Mouse (Mus musculus): ENCODE measurements around the gene Rbfox3. TPM values are rescaled to one million over a fixed set of nuclear protein-coding genes. Genes with fewer than 3 reads are reported as not detected.
A peak's percentile ranks its signal among the peaks of the same experiment; 100 is the strongest.

Gene Rbfox3
- polyA plus RNA-seq, 1 experiment from 2014 or later, result 32.0 TPM

- no peaks in the 10 kb centered on the region for H3K36me3 ChIP-seq (ENCODE audit: poor library complexity, severe bottlenecking)
- no peaks in the 10 kb centered on the region for H3K9me3 ChIP-seq (replicated peaks)
- H3K9ac ChIP-seq, result no peak overlapping the region
- no peak overlapping the region for H3K4me2 ChIP-seq
- 41% methylated on average over 8 of the region's 8 CpGs for WGBS
- H3K27me3 ChIP-seq, result no peaks in the 10 kb centered on the region
- no peaks in the 10 kb centered on the region for H3K4me1 ChIP-seq
- ATAC-seq, result no peak
- H3K4me3 ChIP-seq, result no peak overlapping the region
- no peak overlapping the region for H3K27ac ChIP-seq
Measured at GRCm38 (mm10) chr11:118634647-118635046, 276.8 kb downstream of the Rbfox3 start.

GRCm38 (mm10) chr11:118629718-118630117, 281.7 kb downstream of the Rbfox3 start:
- no peak overlapping the region for H3K27ac ChIP-seq
- H3K9me3 ChIP-seq (replicated peaks), result no peaks in the 10 kb centered on the region
- no peak overlapping the region for H3K4me2 ChIP-seq
- H3K27me3 ChIP-seq, result no peaks in the 10 kb centered on the region
- H3K4me3 ChIP-seq, result no peak overlapping the region
- no peaks in the 10 kb centered on the region for H3K36me3 ChIP-seq (ENCODE audit: poor library complexity, severe bottlenecking)
- ATAC-seq, result no peak
- peaks cover 11% of the 10 kb centered on the region; the same call in 1 of the 2 replicates for H3K4me1 ChIP-seq
- H3K9ac ChIP-seq, result no peak overlapping the region
- WGBS, result 89% methylated on average over 1 of the region's 1 CpGs

- H3K36me3 ChIP-seq (ENCODE audit: poor library complexity, severe bottlenecking), result no peaks in the 10 kb centered on the region
- 72% methylated on average over 5 of the region's 5 CpGs for WGBS
- no peaks in the 10 kb centered on the region for H3K9me3 ChIP-seq (replicated peaks)
- ATAC-seq, result no peak
- H3K27me3 ChIP-seq, result no peaks in the 10 kb centered on the region
- H3K4me1 ChIP-seq, result peaks cover 11% of the 10 kb centered on the region; the same call in 1 of the 2 replicates
- H3K4me3 ChIP-seq, result no peak overlapping the region
- no peak overlapping the region for H3K4me2 ChIP-seq
- no peak overlapping the region for H3K9ac ChIP-seq
- H3K27ac ChIP-seq, result no peak overlapping the region
Measured at GRCm38 (mm10) chr11:118627541-118627940, 283.9 kb downstream of the Rbfox3 start.

GRCm38 (mm10) chr11:118620869-118621268, 290.5 kb downstream of the Rbfox3 start:
- H3K27me3 ChIP-seq, result no peaks in the 10 kb centered on the region
- H3K4me3 ChIP-seq, result no peak overlapping the region
- no peak overlapping the region for H3K4me2 ChIP-seq
- ATAC-seq, result no peak
- H3K9me3 ChIP-seq (replicated peaks), result no peaks in the 10 kb centered on the region
- no peaks in the 10 kb centered on the region for H3K36me3 ChIP-seq (ENCODE audit: poor library complexity, severe bottlenecking)
- no peaks in the 10 kb centered on the region for H3K4me1 ChIP-seq
- H3K9ac ChIP-seq, result no peak overlapping the region
- H3K27ac ChIP-seq, result no peak overlapping the region
- 91% methylated on average over 4 of the region's 4 CpGs for WGBS

- no peak overlapping the region for H3K27ac ChIP-seq
- H3K9ac ChIP-seq, result no peak overlapping the region
- H3K4me2 ChIP-seq, result no peak overlapping the region
- peaks cover 15% of the 10 kb centered on the region for H3K4me1 ChIP-seq
- 83% methylated on average over 4 of the region's 4 CpGs for WGBS
- H3K36me3 ChIP-seq (ENCODE audit: poor library complexity, severe bottlenecking), result no peaks in the 10 kb centered on the region
- H3K4me3 ChIP-seq, result no peak overlapping the region
- H3K27me3 ChIP-seq, result 0 out of 2 replicates have a peak, but pooled peaks cover 8% of the 10 kb centered on the region
- no peaks in the 10 kb centered on the region for H3K9me3 ChIP-seq (replicated peaks)
- ATAC-seq, result no peak
Measured at GRCm38 (mm10) chr11:118614126-118614525, 297.3 kb downstream of the Rbfox3 start.

- 0 out of 2 replicates have a peak, but pooled peaks cover 10% of the 10 kb centered on the region for H3K27me3 ChIP-seq
- peaks cover 18% of the 10 kb centered on the region for H3K4me1 ChIP-seq
- H3K4me3 ChIP-seq, result peak overlapping the region; percentile 18
- ATAC-seq, result no peak
- no peak overlapping the region for H3K27ac ChIP-seq
- WGBS, result 2% methylated on average over 13 of the region's 14 CpGs
- H3K36me3 ChIP-seq (ENCODE audit: poor library complexity, severe bottlenecking), result no peaks in the 10 kb centered on the region
- no peaks in the 10 kb centered on the region for H3K9me3 ChIP-seq (replicated peaks)
- peak overlapping the region; percentile 26; the same call in 1 of the 2 replicates for H3K9ac ChIP-seq
- H3K4me2 ChIP-seq, result peak overlapping the region; percentile 51
Measured at GRCm38 (mm10) chr11:118610128-118610527, 301.3 kb downstream of the Rbfox3 start.

- ATAC-seq, result no peak
- peak overlapping the region; percentile 26; the same call in 1 of the 2 replicates for H3K9ac ChIP-seq
- no peaks in the 10 kb centered on the region for H3K9me3 ChIP-seq (replicated peaks)
- H3K4me1 ChIP-seq, result peaks cover 18% of the 10 kb centered on the region
- H3K27me3 ChIP-seq, result 0 out of 2 replicates have a peak, but pooled peaks cover 10% of the 10 kb centered on the region
- no peak overlapping the region for H3K27ac ChIP-seq
- peak overlapping the region; percentile 51 for H3K4me2 ChIP-seq
- no peak overlapping the region; the same call in 1 of the 2 replicates for H3K4me3 ChIP-seq
- no peaks in the 10 kb centered on the region for H3K36me3 ChIP-seq (ENCODE audit: poor library complexity, severe bottlenecking)
- WGBS, result 11% methylated on average over 17 of the region's 17 CpGs
Measured at GRCm38 (mm10) chr11:118609236-118610000, 302.0 kb downstream of the Rbfox3 start.

- Histone ChIP-seq H3K27me3 (0 out of 2 replicates have a peak, but pooled peaks cover 14% of the 10 kb centered on the region), H3K4me3 (no peak overlapping the region), H3K4me1 (peaks cover 22% of the 10 kb centered on the region), H3K9ac (no peak overlapping the region), H3K4me2 (no peak overlapping the region), H3K9me3 (replicated peaks) (no peaks in the 10 kb centered on the region), H3K36me3 (ENCODE audit: poor library complexity, severe bottlenecking) (no peaks in the 10 kb centered on the region), H3K27ac (no peak overlapping the region)
- 53% methylated on average over 8 of the region's 8 CpGs for WGBS
- ATAC-seq, result no peak
Measured at GRCm38 (mm10) chr11:118607927-118608326, 303.5 kb downstream of the Rbfox3 start.

- peaks cover 33% of the 10 kb centered on the region for H3K4me1 ChIP-seq
- H3K27me3 ChIP-seq, result peaks cover 18% of the 10 kb centered on the region; the same call in 1 of the 2 replicates
- no peak overlapping the region for H3K27ac ChIP-seq
- 86% methylated on average over 2 of the region's 2 CpGs for WGBS
- H3K36me3 ChIP-seq (ENCODE audit: poor library complexity, severe bottlenecking), result no peaks in the 10 kb centered on the region
- H3K9ac ChIP-seq, result no peak overlapping the region
- no peak overlapping the region for H3K4me2 ChIP-seq
- H3K4me3 ChIP-seq, result no peak overlapping the region
- no peak for ATAC-seq
- H3K9me3 ChIP-seq (replicated peaks), result no peaks in the 10 kb centered on the region
Measured at GRCm38 (mm10) chr11:118605570-118605969, 305.8 kb downstream of the Rbfox3 start.

- no peak for ATAC-seq
- 60% methylated on average over 6 of the region's 6 CpGs for WGBS
Measured at GRCm38 (mm10) chr11:118604206-118604605, 307.2 kb downstream of the Rbfox3 start.

GRCm38 (mm10) chr11:118603126-118603525, 308.3 kb downstream of the Rbfox3 start:
- WGBS, result 7% methylated on average over 10 of the region's 10 CpGs
- Histone ChIP-seq H3K36me3 (ENCODE audit: poor library complexity, severe bottlenecking) (no peaks in the 10 kb centered on the region), H3K4me2 (no peak overlapping the region), H3K9me3 (replicated peaks) (no peaks in the 10 kb centered on the region), H3K9ac (no peak overlapping the region), H3K4me1 (peaks cover 32% of the 10 kb centered on the region), H3K27me3 (peaks cover 11% of the 10 kb centered on the region; the same call in 1 of the 2 replicates), H3K27ac (no peak overlapping the region), H3K4me3 (no peak overlapping the region)
- no peak for ATAC-seq

More at GRCm38 (mm10) chr11:118604206-118604605, 307.2 kb downstream of the Rbfox3 start:
- Histone ChIP-seq H3K4me2 (no peak overlapping the region), H3K9me3 (replicated peaks) (no peaks in the 10 kb centered on the region), H3K4me3 (no peak overlapping the region), H3K27me3 (peaks cover 11% of the 10 kb centered on the region; the same call in 1 of the 2 replicates), H3K9ac (no peak overlapping the region), H3K36me3 (ENCODE audit: poor library complexity, severe bottlenecking) (no peaks in the 10 kb centered on the region), H3K4me1 (peaks cover 29% of the 10 kb centered on the region), H3K27ac (no peak overlapping the region; the same call in 1 of the 2 replicates)

- WGBS, result 49% methylated on average over 9 of the region's 9 CpGs
- no peak overlapping the region for H3K4me3 ChIP-seq
- H3K27me3 ChIP-seq, result peaks cover 11% of the 10 kb centered on the region; the same call in 1 of the 2 replicates
- H3K9me3 ChIP-seq (replicated peaks), result no peaks in the 10 kb centered on the region
- peaks cover 32% of the 10 kb centered on the region for H3K4me1 ChIP-seq
- no peak overlapping the region for H3K4me2 ChIP-seq
- ATAC-seq, result no peak
- H3K27ac ChIP-seq, result no peak overlapping the region
- no peaks in the 10 kb centered on the region for H3K36me3 ChIP-seq (ENCODE audit: poor library complexity, severe bottlenecking)
- H3K9ac ChIP-seq, result no peak overlapping the region
Measured at GRCm38 (mm10) chr11:118601484-118601883, 309.9 kb downstream of the Rbfox3 start.
